Mouse (Mus musculus): ENCODE data around the gene Dnajc3. TPM values are rescaled to one million over a fixed set of nuclear protein-coding genes. Genes with fewer than 3 reads are reported as not detected.
A peak's percentile ranks its signal among the peaks of the same experiment; 100 is the strongest.

Dnajc3 gene
- 33.3 and 33.5 TPM in 2 replicates for polyA plus RNA-seq (2016; fragmentation: Nextera tagmentation; extraction: Ambion mirVana)

GRCm38 (mm10) chr14:118937533-118938492, at the start of gene Dnajc3:
Dnajc3 (plus strand) TSS chr14:118937976.
- 0 out of 2 replicates have a peak, but pooled peaks cover 2% of the 10 kb centered on the region for H3K27me3 ChIP-seq
- ATAC-seq (ENCODE audit: low FRiP score), result peak; percentile 100
- peak within 1 kb of the TSS; percentile 78 for H3K4me3 ChIP-seq
- peaks cover 21% of the 10 kb centered on the region for H3K4me1 ChIP-seq
- peak within 1 kb of the TSS; percentile 88 for H3K27ac ChIP-seq
- H3K9me3 ChIP-seq (replicated peaks), result no peaks in the 10 kb centered on the region
- no peaks in the 10 kb centered on the region for H3K36me3 ChIP-seq
- H3K4me2 ChIP-seq (replicated peaks), result peak within 1 kb of the TSS; percentile 72
- under 1% methylated on average over 99 of the region's 124 CpGs for WGBS
- H3K9ac ChIP-seq, result peak within 1 kb of the TSS; percentile 99

GRCm38 (mm10) chr14:118890101-118890500, 47.7 kb upstream of the Dnajc3 start:
- Histone ChIP-seq H3K27ac (no peak overlapping the region), H3K27me3 (no peaks in the 10 kb centered on the region), H3K4me1 (no peaks in the 10 kb centered on the region), H3K9ac (no peak overlapping the region), H3K9me3 (replicated peaks) (no peaks in the 10 kb centered on the region), H3K36me3 (peaks cover 86% of the 10 kb centered on the region), H3K4me2 (replicated peaks) (no peak overlapping the region), H3K4me3 (no peak overlapping the region)
- WGBS, result 89% methylated on average over 4 of the region's 4 CpGs
- ATAC-seq (ENCODE audit: low FRiP score), result no peak

GRCm38 (mm10) chr14:118895228-118895627, 42.5 kb upstream of the Dnajc3 start:
- Histone ChIP-seq H3K27ac (no peak overlapping the region), H3K9me3 (replicated peaks) (no peaks in the 10 kb centered on the region), H3K36me3 (peaks cover 85% of the 10 kb centered on the region), H3K4me1 (no peaks in the 10 kb centered on the region), H3K27me3 (no peaks in the 10 kb centered on the region), H3K4me3 (no peak overlapping the region), H3K9ac (no peak overlapping the region), H3K4me2 (replicated peaks) (no peak overlapping the region)
- no peak for ATAC-seq (ENCODE audit: low FRiP score)
- 91% methylated on average over 7 of the region's 7 CpGs for WGBS

GRCm38 (mm10) chr14:118895655-118896054, 42.1 kb upstream of the Dnajc3 start:
- Histone ChIP-seq H3K27me3 (no peaks in the 10 kb centered on the region), H3K27ac (no peak overlapping the region), H3K9me3 (replicated peaks) (no peaks in the 10 kb centered on the region), H3K4me2 (replicated peaks) (no peak overlapping the region), H3K36me3 (peaks cover 88% of the 10 kb centered on the region), H3K4me3 (no peak overlapping the region), H3K4me1 (no peaks in the 10 kb centered on the region), H3K9ac (no peak overlapping the region)
- no peak for ATAC-seq (ENCODE audit: low FRiP score)
- 94% methylated on average over 10 of the region's 10 CpGs for WGBS

- no peaks in the 10 kb centered on the region for H3K27me3 ChIP-seq
- 0 out of 2 replicates have a peak, but pooled peaks cover 2% of the 10 kb centered on the region for H3K9me3 ChIP-seq (replicated peaks)
- H3K4me3 ChIP-seq, result no peak overlapping the region
- H3K4me2 ChIP-seq (replicated peaks), result no peak overlapping the region
- peaks cover 93% of the 10 kb centered on the region for H3K36me3 ChIP-seq
- WGBS, result 89% methylated on average over 11 of the region's 11 CpGs
- ATAC-seq (ENCODE audit: low FRiP score), result no peak
- H3K9ac ChIP-seq, result no peak overlapping the region
- H3K27ac ChIP-seq, result no peak overlapping the region
- H3K4me1 ChIP-seq, result peaks cover 7% of the 10 kb centered on the region; the same call in 1 of the 2 replicates
These were observed 37.8 kb upstream of the Dnajc3 start for GRCm38 (mm10) chr14:118899940-118900339.

GRCm38 (mm10) chr14:118900911-118901310, 36.9 kb upstream of the Dnajc3 start:
- Histone ChIP-seq H3K27ac (no peak overlapping the region), H3K4me1 (peaks cover 7% of the 10 kb centered on the region; the same call in 1 of the 2 replicates), H3K27me3 (no peaks in the 10 kb centered on the region), H3K4me3 (no peak overlapping the region), H3K9ac (no peak overlapping the region), H3K9me3 (replicated peaks) (0 out of 2 replicates have a peak, but pooled peaks cover 2% of the 10 kb centered on the region), H3K4me2 (replicated peaks) (no peak overlapping the region), H3K36me3 (peaks cover 88% of the 10 kb centered on the region)
- WGBS, result 100% methylated on average over 1 of the region's 1 CpGs
- ATAC-seq (ENCODE audit: low FRiP score), result no peak

GRCm38 (mm10) chr14:118903397-118903796, 34.4 kb upstream of the Dnajc3 start:
- Histone ChIP-seq H3K4me3 (no peak overlapping the region), H3K4me2 (replicated peaks) (no peak overlapping the region), H3K36me3 (peaks cover 88% of the 10 kb centered on the region), H3K27ac (no peak overlapping the region), H3K27me3 (no peaks in the 10 kb centered on the region), H3K9me3 (replicated peaks) (0 out of 2 replicates have a peak, but pooled peaks cover 2% of the 10 kb centered on the region), H3K9ac (no peak overlapping the region), H3K4me1 (peaks cover 7% of the 10 kb centered on the region; the same call in 1 of the 2 replicates)
- no peak for ATAC-seq (ENCODE audit: low FRiP score)
- 85% methylated on average over 3 of the region's 3 CpGs for WGBS

GRCm38 (mm10) chr14:118903867-118904562, 33.8 kb upstream of the Dnajc3 start:
- Histone ChIP-seq H3K27me3 (no peaks in the 10 kb centered on the region), H3K36me3 (peaks cover 88% of the 10 kb centered on the region), H3K9me3 (replicated peaks) (0 out of 2 replicates have a peak, but pooled peaks cover 2% of the 10 kb centered on the region), H3K4me2 (replicated peaks) (no peak overlapping the region), H3K4me1 (peaks cover 7% of the 10 kb centered on the region; the same call in 1 of the 2 replicates), H3K27ac (no peak overlapping the region), H3K9ac (no peak overlapping the region), H3K4me3 (no peak overlapping the region)
- WGBS, result 35% methylated on average over 6 of the region's 6 CpGs
- ATAC-seq (ENCODE audit: low FRiP score), result peak; percentile 69; the same call in 1 of the 2 replicates

GRCm38 (mm10) chr14:118907592-118907991, 30.2 kb upstream of the Dnajc3 start:
- no peak overlapping the region for H3K27ac ChIP-seq
- no peak overlapping the region for H3K9ac ChIP-seq
- no peak overlapping the region for H3K4me3 ChIP-seq
- H3K4me1 ChIP-seq, result peaks cover 10% of the 10 kb centered on the region; the same call in 1 of the 2 replicates
- H3K9me3 ChIP-seq (replicated peaks), result no peaks in the 10 kb centered on the region
- ATAC-seq (ENCODE audit: low FRiP score), result no peak
- no peak overlapping the region for H3K4me2 ChIP-seq (replicated peaks)
- H3K27me3 ChIP-seq, result no peaks in the 10 kb centered on the region
- 91% methylated on average over 8 of the region's 8 CpGs for WGBS
- peaks cover 90% of the 10 kb centered on the region for H3K36me3 ChIP-seq

GRCm38 (mm10) chr14:118909872-118910271, 27.9 kb upstream of the Dnajc3 start:
- H3K9ac ChIP-seq, result no peak overlapping the region
- H3K4me1 ChIP-seq, result peaks cover 4% of the 10 kb centered on the region; the same call in 1 of the 2 replicates
- H3K27me3 ChIP-seq, result no peaks in the 10 kb centered on the region
- no peak overlapping the region for H3K4me3 ChIP-seq
- no peak overlapping the region for H3K27ac ChIP-seq
- H3K4me2 ChIP-seq (replicated peaks), result no peak overlapping the region
- 90% methylated on average over 8 of the region's 8 CpGs for WGBS
- no peaks in the 10 kb centered on the region for H3K9me3 ChIP-seq (replicated peaks)
- no peak for ATAC-seq (ENCODE audit: low FRiP score)
- peaks cover 86% of the 10 kb centered on the region for H3K36me3 ChIP-seq

GRCm38 (mm10) chr14:118910332-118911222, 27.2 kb upstream of the Dnajc3 start:
- H3K27me3 ChIP-seq, result no peaks in the 10 kb centered on the region
- peak; percentile 43; the same call in 1 of the 2 replicates for ATAC-seq (ENCODE audit: low FRiP score)
- H3K4me1 ChIP-seq, result peaks cover 4% of the 10 kb centered on the region; the same call in 1 of the 2 replicates
- WGBS, result 70% methylated on average over 29 of the region's 29 CpGs
- no peaks in the 10 kb centered on the region for H3K9me3 ChIP-seq (replicated peaks)
- H3K4me3 ChIP-seq, result no peak overlapping the region
- H3K4me2 ChIP-seq (replicated peaks), result no peak overlapping the region
- H3K9ac ChIP-seq, result no peak overlapping the region
- peaks cover 86% of the 10 kb centered on the region for H3K36me3 ChIP-seq
- no peak overlapping the region for H3K27ac ChIP-seq

Data from hindbrain, embryonic 12.5 days (tissue).